Mouse (Mus musculus) midbrain, embryonic 16.5 days (tissue): ENCODE data around the gene Arhgap23. TPM values are rescaled to one million over a fixed set of nuclear protein-coding genes. Genes with fewer than 3 reads are reported as not detected.

Experiments
- ATAC-seq: fragments of 200-750 bp; cut with Nextera tagmentation; 2 replicates; pipeline ENCODE4 v1.8.0; 2017; ENCODE audit warnings: moderate TSS enrichment
- H3K27ac ChIP-seq: fragments of 300-500 bp; sonication (generic); 2 replicates; pipeline ENCODE4 v1.5.1; 2014; ENCODE audit warnings: mild to moderate bottlenecking, low read length, mixed read lengths
- H3K27me3 ChIP-seq: fragments of 300-500 bp; sonication (generic); 2 replicates; pipeline ENCODE4 v1.6.1; 2014; ENCODE audit warnings: low read depth, low read length, mixed read lengths; ENCODE audit not compliant: control insufficient read depth, insufficient read depth
- H3K36me3 ChIP-seq: fragments of 300-500 bp; sonication (generic); 2 replicates; pipeline ENCODE4 v1.6.1; 2014; ENCODE audit warnings: mild to moderate bottlenecking, low read length, moderate library complexity, mixed read lengths; ENCODE audit not compliant: control insufficient read depth, insufficient read depth
- H3K4me1 ChIP-seq: fragments of 300-500 bp; sonication (generic); 2 replicates; pipeline ENCODE4 v1.6.1; 2014; ENCODE audit warnings: mild to moderate bottlenecking, low read length, mixed read lengths; ENCODE audit not compliant: control insufficient read depth, insufficient read depth
- H3K4me2 ChIP-seq: fragments of 300-500 bp; sonication (generic); 2 replicates; pipeline ENCODE4 v1.6.1; 2014; ENCODE audit warnings: mild to moderate bottlenecking, low read length, mixed read lengths
- H3K4me3 ChIP-seq: fragments of 300-500 bp; sonication (generic); 2 replicates; pipeline ENCODE4 v1.5.1; 2014; ENCODE audit warnings: low read depth, mild to moderate bottlenecking, low read length, moderate library complexity, mixed read lengths
- H3K9ac ChIP-seq: fragments of 300-500 bp; sonication (generic); 2 replicates; pipeline ENCODE4 v1.6.1; 2014; ENCODE audit warnings: low read depth, low read length, mixed read lengths
- H3K9me3 ChIP-seq: fragments of 300-500 bp; sonication (generic); replicated peaks from 2 replicates; pipeline ENCODE4 v1.6.1; 2014; ENCODE audit warnings: mild to moderate bottlenecking, low read length, mixed read lengths; ENCODE audit not compliant: control insufficient read depth, poor library complexity, severe bottlenecking
- WGBS: fragments of 180-500 bp; shearing (Covaris S2); extraction: QIAGEN DNeasy Blood & Tissue Kit; methylation state at CpG from one replicate; pipeline ENCODE4 v1.1.7; 2014; 5-methylcytosine and 5-hydroxymethylcytosine counted together
- polyA plus RNA-seq: library from polyadenylated mRNA; unstranded; fragments of >200 nt; fragmentation: Nextera tagmentation; extraction: Ambion mirVana; gene quantifications from 2 replicates; pipeline ENCODE4 v1.2.1, GENCODE M21; 2015

Arhgap23 gene
- polyA plus RNA-seq, 1 experiment from 2014 or later, result 8.6 TPM

- Histone ChIP-seq H3K27me3 (no peaks in the 10 kb centered on the region; the same call in 1 of the 2 replicates), H3K4me3 (no peak overlapping the region), H3K36me3 (no peaks in the 10 kb centered on the region), H3K4me2 (no peak overlapping the region), H3K27ac (no peak overlapping the region), H3K4me1 (peaks cover 44% of the 10 kb centered on the region), H3K9ac (no peak overlapping the region), H3K9me3 (no peaks in the 10 kb centered on the region)
- 67% methylated on average over 12 of the region's 12 CpGs for WGBS
- ATAC-seq, result no peak
These were observed 132.8 kb downstream of the Arhgap23 start for GRCm38 (mm10) chr11:97547957-97548706.

DNA sequence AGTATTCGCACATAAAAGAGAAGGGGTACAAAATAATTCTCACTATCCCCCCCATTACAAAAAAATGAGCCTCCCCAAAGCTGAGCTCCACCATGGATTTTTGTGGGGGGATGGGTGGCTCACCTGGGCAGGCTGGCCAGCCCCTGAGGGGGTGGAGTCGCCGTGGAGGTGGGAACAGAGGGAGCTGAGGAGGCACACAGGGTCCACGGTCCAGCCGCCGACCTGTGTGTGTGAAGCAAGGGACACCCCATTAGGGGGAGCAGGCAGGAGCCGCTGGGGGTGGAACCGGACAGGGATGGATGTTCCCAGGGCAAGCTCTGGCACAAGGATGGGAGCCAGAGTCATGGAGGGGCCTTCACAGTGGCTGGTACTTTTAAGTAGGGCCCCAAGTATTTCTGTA, 133.4 kb downstream of the Arhgap23 start:
- 50% methylated on average over 8 of the region's 8 CpGs for WGBS
- ATAC-seq, result no peak
- Histone ChIP-seq H3K9ac (no peak overlapping the region), H3K4me3 (no peak overlapping the region), H3K27me3 (no peaks in the 10 kb centered on the region; the same call in 1 of the 2 replicates), H3K9me3 (no peaks in the 10 kb centered on the region), H3K36me3 (no peaks in the 10 kb centered on the region), H3K4me1 (peaks cover 43% of the 10 kb centered on the region), H3K27ac (no peak overlapping the region), H3K4me2 (no peak overlapping the region)

Other genes starting within 250 kb of the Arhgap23 start
- 28.5 and 32.9 TPM in 2 replicates for gene Kpnb1, start 227.7 kb upstream of the Arhgap23 start, polyA plus RNA-seq
- 151 and 163 TPM in 2 replicates for gene Npepps, start 134.9 kb upstream of the Arhgap23 start, polyA plus RNA-seq
- gene Mrpl45, start 99.8 kb upstream of the Arhgap23 start, polyA plus RNA-seq, result 38.2 and 41.6 TPM in 2 replicates
- gene Gpr179, start 63.5 kb upstream of the Arhgap23 start, polyA plus RNA-seq, result 0.70 and 0.89 TPM in 2 replicates
- gene Socs7, start 53.0 kb upstream of the Arhgap23 start, polyA plus RNA-seq, result 8.5 and 9.9 TPM in 2 replicates
- gene 4933428G20Rik, start 84.8 kb downstream of the Arhgap23 start, polyA plus RNA-seq, result 1.2 and 1.3 TPM in 2 replicates
- 9.2 and 10.4 TPM in 2 replicates for gene Srcin1, start 160.7 kb downstream of the Arhgap23 start, polyA plus RNA-seq
- 1.2 and 1.3 TPM in 2 replicates for gene Epop, start 214.2 kb downstream of the Arhgap23 start, polyA plus RNA-seq
- gene Mllt6, start 247.9 kb downstream of the Arhgap23 start, polyA plus RNA-seq, result 3.3 and 3.5 TPM in 2 replicates